Mouse (Mus musculus) CH12.LX (cell line): ENCODE data around the gene Pigt. TPM values are rescaled to one million over a fixed set of nuclear protein-coding genes. Genes with fewer than 3 reads are reported as not detected.

Experiments
- DNase-seq: peaks from one replicate; pipeline ENCODE4 v3.0.0-alpha.2; 2013; ENCODE audit errors: extremely low read depth
- H3K27ac ChIP-seq: 2 replicates; pipeline ENCODE4 v1.5.1; 2012; ENCODE audit warnings: low read depth, mild to moderate bottlenecking, control low read depth, moderate library complexity; ENCODE audit not compliant: insufficient read depth
- H3K27me3 ChIP-seq: replicated peaks from 2 replicates; pipeline ENCODE3; 2012; ENCODE audit warnings: inconsistent platforms
- H3K36me3 ChIP-seq, 2 experiments: replicated peaks in 1 of 2; 2 replicates each; pipeline versions ENCODE3 to v1.6.1; 2012; ENCODE audit warnings: inconsistent platforms in 1 of 2, low read length in 1 of 2, mild to moderate bottlenecking in 1 of 2, mixed read lengths in 1 of 2, moderate library complexity in 1 of 2; ENCODE audit not compliant: control insufficient read depth in 1 of 2, insufficient read depth in 1 of 2
- H3K4me1 ChIP-seq, 2 experiments: 2 replicates each; pipeline ENCODE4 v1.6.1; 2012; ENCODE audit warnings: inconsistent platforms in 1 of 2, moderate library complexity in 1 of 2; ENCODE audit not compliant: insufficient read depth in 2 of 2, control insufficient read depth in 1 of 2
- H3K4me2 ChIP-seq: 2 replicates; pipeline ENCODE4 v1.6.1; 2012; ENCODE audit warnings: low read depth, mild to moderate bottlenecking, control low read depth; ENCODE audit not compliant: poor library complexity, insufficient read depth, severe bottlenecking
- H3K4me3 ChIP-seq, 3 experiments: fragments of 150-350 bp in 1 of 3; sonication (generic) in 1 of 3; replicated peaks in 1 of 3; 2 replicates each; pipeline versions ENCODE3 to v1.5.1; 2011 to 2012; ENCODE audit warnings: low read depth in 2 of 3, low read length in 2 of 3, mild to moderate bottlenecking in 2 of 3, moderate library complexity in 2 of 3, control low read depth in 1 of 3, improper control_type of control experiment in 1 of 3, inconsistent platforms in 1 of 3, mixed read lengths in 1 of 3; ENCODE audit not compliant: poor library complexity in 1 of 3
- H3K79me2 ChIP-seq: replicated peaks from 2 replicates; pipeline ENCODE4 v1.6.1; 2012; ENCODE audit warnings: mild to moderate bottlenecking, moderate library complexity; ENCODE audit not compliant: control insufficient read depth, poor library complexity, insufficient read depth, severe bottlenecking; ENCODE audit errors: extremely low read depth
- H3K9ac ChIP-seq: 2 replicates; pipeline ENCODE4 v1.6.1; 2012; ENCODE audit warnings: low read depth, mild to moderate bottlenecking, control low read depth, moderate library complexity; ENCODE audit not compliant: insufficient read depth
- H3K9me3 ChIP-seq: replicated peaks from 2 replicates; pipeline ENCODE3; 2012; ENCODE audit warnings: low read length, inconsistent platforms, mixed read lengths
- BHLHE40 ChIP-seq: IDR thresholded peaks from 2 replicates; pipeline ENCODE4 v1.6.1; 2011; ENCODE audit warnings: mild to moderate bottlenecking, low read depth, low read length, improper control_type of control experiment
- CHD2 ChIP-seq: IDR thresholded peaks from 2 replicates; pipeline ENCODE4 v1.6.1; 2011; ENCODE audit warnings: low read length, improper control_type of control experiment
- E2F4 ChIP-seq: IDR thresholded peaks from 2 replicates; pipeline ENCODE4 v1.6.1; 2011; ENCODE audit warnings: low read depth, low read length, improper control_type of control experiment; ENCODE audit not compliant: insufficient replicate concordance
- EP300 ChIP-seq: IDR thresholded peaks from 2 replicates; pipeline ENCODE4 v1.6.1; 2011; ENCODE audit warnings: low read length, improper control_type of control experiment
- ETS1 ChIP-seq: conservative IDR thresholded peaks from 2 replicates; pipeline ENCODE4 v1.6.1; 2012; ENCODE audit warnings: low read depth, mild to moderate bottlenecking, inconsistent platforms, low read length, improper control_type of control experiment, moderate library complexity
- IRF4 ChIP-seq: IDR thresholded peaks from 2 replicates; pipeline ENCODE4 v1.6.1; 2014; ENCODE audit warnings: low read depth, mild to moderate bottlenecking, inconsistent platforms, low read length, improper control_type of control experiment
- KAT2A ChIP-seq: IDR thresholded peaks from 2 replicates; pipeline ENCODE4 v1.6.1; 2012; ENCODE audit warnings: low read length, improper control_type of control experiment, inconsistent platforms; ENCODE audit not compliant: insufficient replicate concordance
- MAFK ChIP-seq: IDR thresholded peaks from 2 replicates; pipeline ENCODE4 v1.6.1; 2011; ENCODE audit warnings: low read length, improper control_type of control experiment; ENCODE audit not compliant: insufficient replicate concordance
- MAX ChIP-seq: IDR thresholded peaks from 2 replicates; pipeline ENCODE4 v1.6.1; 2011; ENCODE audit warnings: low read length, improper control_type of control experiment
- MAZ ChIP-seq: IDR thresholded peaks from 2 replicates; pipeline ENCODE4 v1.6.1; 2012; ENCODE audit warnings: low read depth, mild to moderate bottlenecking, inconsistent platforms, low read length, improper control_type of control experiment, moderate library complexity
- MEF2A ChIP-seq: IDR thresholded peaks from 2 replicates; pipeline ENCODE4 v1.6.1; 2014; ENCODE audit warnings: low read depth, mild to moderate bottlenecking, inconsistent platforms, low read length, improper control_type of control experiment, borderline replicate concordance
- MXI1 ChIP-seq: IDR thresholded peaks from 2 replicates; pipeline ENCODE4 v1.6.1; 2011; ENCODE audit warnings: mild to moderate bottlenecking, low read depth, low read length, improper control_type of control experiment
- NELFE ChIP-seq: IDR thresholded peaks from 2 replicates; pipeline ENCODE4 v1.6.1; 2011; ENCODE audit warnings: low read depth, low read length, improper control_type of control experiment
- POLR2A ChIP-seq: IDR thresholded peaks from 2 replicates; pipeline ENCODE4 v1.6.1; 2011; ENCODE audit warnings: low read depth, mild to moderate bottlenecking, improper control_type of control experiment, low read length
- RAD21 ChIP-seq: IDR thresholded peaks from 2 replicates; pipeline ENCODE4 v1.6.1; 2011; ENCODE audit warnings: low read depth, mild to moderate bottlenecking, low read length, improper control_type of control experiment, moderate library complexity
- SIN3A ChIP-seq: IDR thresholded peaks from 2 replicates; pipeline ENCODE4 v1.6.1; 2012; ENCODE audit warnings: low read length, improper control_type of control experiment, inconsistent platforms
- USF2 ChIP-seq: conservative IDR thresholded peaks from 2 replicates; pipeline ENCODE4 v1.6.1; 2011; ENCODE audit warnings: low read depth, low read length, improper control_type of control experiment
- ZNF384 ChIP-seq: IDR thresholded peaks from 2 replicates; pipeline ENCODE4 v1.6.1; 2012; ENCODE audit warnings: low read depth, low read length, improper control_type of control experiment, inconsistent platforms
- dilution Hi-C: fragments of 300-500 bp; cut with MboI; formaldehyde crosslinking; loops from 2 replicates; pipeline ENCODE4 v1.14.3; 2020; ENCODE audit warnings: low sequenced_read_pairs; ENCODE audit not compliant: extremely low pct_unique_long_range_greater_than_20kb, extremely low pct_ligation_motif_present
- in situ Hi-C: fragments of 300-500 bp; cut with MboI; formaldehyde crosslinking; loops from 3 replicates; pipeline ENCODE4 v1.14.3; 2019; ENCODE audit warnings: low sequenced_read_pairs, low pct_ligation_motif_present, low pct_unique_long_range_greater_than_20kb, mixed read lengths
- polyA plus RNA-seq: library from polyadenylated mRNA; unstranded; fragments of >175 nt; gene quantifications from 2 replicates; pipeline ENCODE4 v1.2.1, GENCODE M21; 2012; ENCODE audit warnings: low read depth; ENCODE audit not compliant: insufficient read length
- total RNA-seq, 2 experiments: library from RNA; depleted of rRNA; stranded (reverse); fragments of 300-350 nt in 1 of 2; fragments of >200 nt in 1 of 2; gene quantifications; 2 replicates each; pipeline ENCODE4 v1.2.3; 2012 to 2014

The Pigt gene
- total and polyA plus RNA-seq, 3 experiments, result 14.0 to 91.8 (median 39.2) TPM

GRCm38 (mm10) chr2:164507811-164508210 lies 10.5 kb downstream of the Pigt start:
- no peak overlapping the region for H3K9ac ChIP-seq
- dilution Hi-C loops (no loop called here), in situ Hi-C loops (loop anchor here (5.0 kb wide), 1 partner anchor 41 kb away; no protein-coding TSS in a partner anchor)
- TF ChIP-seq MXI1 (no peak), RAD21 (no peak)
- H3K4me3 ChIP-seq, result no peak overlapping the region
- H3K4me2 ChIP-seq, result no peak overlapping the region
- no peaks in the 10 kb centered on the region for H3K79me2 ChIP-seq
- H3K4me1 ChIP-seq, result no peaks in the 10 kb centered on the region
- H3K36me3 ChIP-seq, result peaks cover 46 to 80% of the 10 kb centered on the region in 2 experiments
- H3K9me3 ChIP-seq, result peaks cover 15% of the 10 kb centered on the region
- no peak overlapping the region for H3K27ac ChIP-seq
- no peak for DNase-seq
- H3K27me3 ChIP-seq, result no peaks in the 10 kb centered on the region

- H3K79me2 ChIP-seq, result no peaks in the 10 kb centered on the region
- no peaks in the 10 kb centered on the region for H3K4me1 ChIP-seq
- peaks cover 25 to 52% of the 10 kb centered on the region in 2 experiments for H3K36me3 ChIP-seq
- H3K9me3 ChIP-seq, result no peaks in the 10 kb centered on the region
- H3K4me3 ChIP-seq, result no peak overlapping the region
- no peak overlapping the region for H3K4me2 ChIP-seq
- H3K9ac ChIP-seq, result no peak overlapping the region
- no peak overlapping the region for H3K27ac ChIP-seq
- in situ Hi-C loops, result no loop called here
- dilution Hi-C loops, result no loop called here
- TF ChIP-seq NELFE, result no peak
- TF ChIP-seq IRF4, result no peak
- no peak for TF ChIP-seq KAT2A
- DNase-seq, result no peak
- H3K27me3 ChIP-seq, result no peaks in the 10 kb centered on the region
Observed at GRCm38 (mm10) chr2:164510621-164511190, 13.4 kb downstream of the Pigt start.

GRCm38 (mm10) chr2:164512121-164512909 lies 15.0 kb downstream of the Pigt start:
- Histone ChIP-seq H3K9ac (no peak overlapping the region), H3K79me2 (no peaks in the 10 kb centered on the region), H3K27ac (no peak overlapping the region), H3K9me3 (peaks cover 7% of the 10 kb centered on the region), H3K36me3 (peaks cover 11 to 37% of the 10 kb centered on the region in 2 experiments), H3K4me1 (no peaks in the 10 kb centered on the region), H3K4me2 (no peak overlapping the region), H3K4me3 (no peak overlapping the region), H3K27me3 (no peaks in the 10 kb centered on the region)
- dilution Hi-C loops (no loop called here), in situ Hi-C loops (no loop called here)
- DNase-seq, result no peak
- no peak for TF ChIP-seq MEF2A
- no peak for TF ChIP-seq E2F4
- TF ChIP-seq MAX, result no peak
- no peak for TF ChIP-seq NELFE
- TF ChIP-seq SIN3A, result no peak
- no peak for TF ChIP-seq ZNF384
- TF ChIP-seq ETS1, result no peak
- no peak for TF ChIP-seq BHLHE40
- no peak for TF ChIP-seq USF2
- no peak for TF ChIP-seq CHD2
- no peak for TF ChIP-seq MAFK
- TF ChIP-seq EP300, result no peak
- no peak for TF ChIP-seq MAZ
- TF ChIP-seq KAT2A, result no peak
- TF ChIP-seq POLR2A, result no peak
